Mouse (Mus musculus) neural tube, embryonic 14.5 days (tissue): ENCODE results near the gene Slc3a2. TPM values are rescaled to one million over a fixed set of nuclear protein-coding genes. Genes with fewer than 3 reads are reported as not detected.
A peak's percentile ranks its signal among the peaks of the same experiment; 100 is the strongest.
"Not testable (repeated sequence)": the region's sequence is repeated elsewhere in the genome, so short reads cannot be mapped to it uniquely, and the experiment has no call there.

Source experiments
- ATAC-seq: fragments of 200-750 bp; cut with Nextera tagmentation; 2 replicates; pipeline ENCODE4 v1.8.0; 2017; ENCODE audit warnings: low read depth, mild to moderate bottlenecking, moderate TSS enrichment, moderate library complexity
- H3K27ac ChIP-seq: fragments of 300-500 bp; sonication (generic); 2 replicates; pipeline ENCODE4 v1.5.1; 2014; ENCODE audit warnings: low read depth, mild to moderate bottlenecking, control low read depth, low read length, moderate library complexity, mixed read lengths
- H3K27me3 ChIP-seq: fragments of 300-500 bp; sonication (generic); 2 replicates; pipeline ENCODE4 v1.6.1; 2014; ENCODE audit warnings: low read length; ENCODE audit not compliant: control insufficient read depth, insufficient read depth
- H3K36me3 ChIP-seq: fragments of 300-500 bp; sonication (generic); 2 replicates; pipeline ENCODE4 v1.6.1; 2014; ENCODE audit warnings: low read length, mixed read lengths; ENCODE audit not compliant: control insufficient read depth, insufficient read depth
- H3K4me1 ChIP-seq: fragments of 300-500 bp; sonication (generic); 2 replicates; pipeline ENCODE4 v1.6.1; 2014; ENCODE audit warnings: low read length; ENCODE audit not compliant: control insufficient read depth, insufficient read depth
- H3K4me2 ChIP-seq: fragments of 300-500 bp; sonication (generic); 2 replicates; pipeline ENCODE4 v1.6.1; 2014; ENCODE audit warnings: mild to moderate bottlenecking, low read depth, low read length, control low read depth
- H3K4me3 ChIP-seq: fragments of 300-500 bp; sonication (generic); 2 replicates; pipeline ENCODE4 v1.5.1; 2014; ENCODE audit warnings: low read depth, low read length, control low read depth, mixed read lengths
- H3K9ac ChIP-seq: fragments of 300-500 bp; sonication (generic); replicated peaks from 2 replicates; pipeline ENCODE4 v1.6.1; 2014; ENCODE audit warnings: low read depth, mild to moderate bottlenecking, control low read depth, low read length, mixed read lengths
- H3K9me3 ChIP-seq: fragments of 300-500 bp; sonication (generic); 2 replicates; pipeline ENCODE4 v1.6.1; 2016; ENCODE audit warnings: low read length; ENCODE audit not compliant: control insufficient read depth
- WGBS: fragments of 180-500 bp; shearing (Covaris S2); extraction: QIAGEN DNeasy Blood & Tissue Kit; methylation state at CpG from one replicate; pipeline ENCODE4 v1.1.7; 2014; 5-methylcytosine and 5-hydroxymethylcytosine counted together
- polyA plus RNA-seq: library from polyadenylated mRNA; unstranded; fragments of >200 nt; fragmentation: Nextera tagmentation; extraction: Ambion mirVana; gene quantifications from 2 replicates; pipeline ENCODE4 v1.2.1, GENCODE M21; 2014

Slc3a2 gene
- polyA plus RNA-seq, 1 experiment from 2014 or later = 145 TPM

GRCm38 (mm10) chr19:8722559-8722906 is 636 bp downstream of the Slc3a2 start:
- no peaks in the 10 kb centered on the region for H3K9me3 ChIP-seq
- H3K9ac ChIP-seq = peak overlapping the region; percentile 90
- WGBS = 1% methylated on average over 5 of the region's 5 CpGs
- H3K27me3 ChIP-seq = no peaks in the 10 kb centered on the region
- ATAC-seq = peak; percentile 20
- peak overlapping the region; percentile 92 for H3K27ac ChIP-seq
- peak overlapping the region; percentile 86 for H3K4me3 ChIP-seq
- peaks cover 27% of the 10 kb centered on the region for H3K4me1 ChIP-seq
- H3K36me3 ChIP-seq = peaks cover 21% of the 10 kb centered on the region
- H3K4me2 ChIP-seq = peak overlapping the region; percentile 66

DNA sequence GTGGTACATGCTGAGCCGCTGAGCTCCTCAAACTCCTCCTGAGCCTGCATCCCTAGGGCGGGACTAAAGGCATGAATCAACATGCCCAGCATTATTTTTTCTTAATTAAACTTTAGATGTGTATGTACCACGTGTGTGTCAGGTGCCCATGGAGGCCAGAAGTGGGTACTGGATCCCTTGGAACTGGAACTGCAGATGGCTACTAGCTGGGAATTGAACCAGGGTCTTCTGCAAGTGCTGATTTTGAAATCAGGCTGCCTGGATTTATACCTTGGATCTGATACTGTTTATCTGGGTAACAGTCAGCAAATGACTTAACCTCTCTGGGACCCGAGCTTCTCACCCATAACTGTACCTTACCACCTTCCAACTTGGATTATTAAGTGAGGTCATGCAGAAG is 1.1 kb downstream of the Slc3a2 start:
- peak overlapping the region; percentile 66 for H3K4me2 ChIP-seq
- H3K27ac ChIP-seq = 0 out of 2 replicates have a peak overlapping the region, but pooled peaks have one; percentile 92
- H3K9me3 ChIP-seq = no peaks in the 10 kb centered on the region
- peak overlapping the region; percentile 86 for H3K4me3 ChIP-seq
- no peak for ATAC-seq
- peaks cover 27% of the 10 kb centered on the region for H3K4me1 ChIP-seq
- H3K9ac ChIP-seq = peak overlapping the region; percentile 90
- H3K36me3 ChIP-seq = peaks cover 21% of the 10 kb centered on the region
- 66% methylated on average over 4 of the region's 4 CpGs for WGBS
- no peaks in the 10 kb centered on the region for H3K27me3 ChIP-seq

DNA sequence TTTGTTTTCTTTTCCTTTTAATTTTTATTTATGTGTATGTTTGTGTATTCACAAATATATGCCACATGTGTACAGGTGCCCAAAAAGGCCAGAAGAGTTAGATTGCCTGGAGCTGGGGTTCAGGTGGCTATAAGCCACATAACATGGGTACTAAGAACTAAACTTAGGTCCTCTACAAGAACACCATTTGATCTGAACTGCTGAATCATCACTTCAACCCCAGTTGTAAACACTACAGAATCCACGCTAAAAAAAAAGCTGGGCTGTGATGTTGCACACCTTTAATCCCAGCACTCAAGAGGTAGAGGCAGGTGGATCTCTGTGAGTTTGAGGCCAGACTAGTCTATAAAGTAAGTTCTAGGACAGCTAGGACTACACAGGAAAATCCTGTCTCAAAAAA is 1.8 kb downstream of the Slc3a2 start:
- peaks cover 20% of the 10 kb centered on the region for H3K36me3 ChIP-seq
- 83% methylated on average over 1 of the region's 1 CpGs for WGBS
- H3K4me3 ChIP-seq = no peak overlapping the region; the same call in 1 of the 2 replicates
- H3K9me3 ChIP-seq = no peaks in the 10 kb centered on the region
- no peaks in the 10 kb centered on the region for H3K27me3 ChIP-seq
- H3K27ac ChIP-seq = no peak overlapping the region
- H3K9ac ChIP-seq = no peak overlapping the region; the same call in 1 of the 2 replicates
- H3K4me1 ChIP-seq = peaks cover 27% of the 10 kb centered on the region
- ATAC-seq = no peak
- peak overlapping the region; percentile 66 for H3K4me2 ChIP-seq

DNA sequence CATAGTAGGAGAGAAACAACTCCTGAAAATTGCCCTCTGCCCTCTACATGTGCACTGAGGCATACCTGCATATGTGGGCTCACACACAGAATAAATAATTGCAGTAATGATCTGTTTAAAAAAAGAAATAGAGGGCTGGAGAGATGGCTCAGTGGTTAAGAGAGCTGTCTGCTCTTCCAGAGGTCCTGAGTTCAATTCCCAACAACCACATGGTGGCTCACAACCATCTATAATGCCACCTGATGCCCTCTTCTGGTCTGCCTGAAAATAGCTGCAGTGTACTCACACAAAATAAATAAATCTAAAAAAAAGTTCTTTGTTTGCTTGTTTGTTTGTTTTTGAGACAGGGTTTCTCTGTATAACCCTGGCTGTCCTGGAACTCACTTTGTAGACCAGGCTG is 4.1 kb downstream of the Slc3a2 start:
- peaks cover 13% of the 10 kb centered on the region; the same call in 1 of the 2 replicates for H3K4me1 ChIP-seq
- H3K27me3 ChIP-seq, H3K9me3 ChIP-seq, H3K9ac ChIP-seq, H3K36me3 ChIP-seq, H3K4me3 ChIP-seq, H3K27ac ChIP-seq, H3K4me2 ChIP-seq, ATAC-seq: not testable (repeated sequence)

- Histone ChIP-seq H3K27ac (no peak overlapping the region), H3K27me3 (no peaks in the 10 kb centered on the region), H3K36me3 (no peaks in the 10 kb centered on the region), H3K4me1 (peaks cover 12% of the 10 kb centered on the region; the same call in 1 of the 2 replicates), H3K4me2 (no peak overlapping the region), H3K9me3 (no peaks in the 10 kb centered on the region), H3K4me3 (no peak overlapping the region), H3K9ac (no peak overlapping the region)
- 74% methylated on average over 3 of the region's 3 CpGs for WGBS
- no peak for ATAC-seq
Observed at GRCm38 (mm10) chr19:8718357-8718756, 4.8 kb downstream of the Slc3a2 start.

GRCm38 (mm10) chr19:8716767-8717475 is 6.2 kb downstream of the Slc3a2 start:
- ATAC-seq = no peak
- WGBS = 67% methylated on average over 8 of the region's 10 CpGs
- Histone ChIP-seq H3K9ac (no peak overlapping the region), H3K27me3 (no peaks in the 10 kb centered on the region), H3K9me3 (no peaks in the 10 kb centered on the region), H3K4me2 (no peak overlapping the region), H3K4me1 (peaks cover 14% of the 10 kb centered on the region; the same call in 1 of the 2 replicates), H3K4me3 (no peak overlapping the region), H3K27ac (no peak overlapping the region), H3K36me3 (no peaks in the 10 kb centered on the region)

DNA sequence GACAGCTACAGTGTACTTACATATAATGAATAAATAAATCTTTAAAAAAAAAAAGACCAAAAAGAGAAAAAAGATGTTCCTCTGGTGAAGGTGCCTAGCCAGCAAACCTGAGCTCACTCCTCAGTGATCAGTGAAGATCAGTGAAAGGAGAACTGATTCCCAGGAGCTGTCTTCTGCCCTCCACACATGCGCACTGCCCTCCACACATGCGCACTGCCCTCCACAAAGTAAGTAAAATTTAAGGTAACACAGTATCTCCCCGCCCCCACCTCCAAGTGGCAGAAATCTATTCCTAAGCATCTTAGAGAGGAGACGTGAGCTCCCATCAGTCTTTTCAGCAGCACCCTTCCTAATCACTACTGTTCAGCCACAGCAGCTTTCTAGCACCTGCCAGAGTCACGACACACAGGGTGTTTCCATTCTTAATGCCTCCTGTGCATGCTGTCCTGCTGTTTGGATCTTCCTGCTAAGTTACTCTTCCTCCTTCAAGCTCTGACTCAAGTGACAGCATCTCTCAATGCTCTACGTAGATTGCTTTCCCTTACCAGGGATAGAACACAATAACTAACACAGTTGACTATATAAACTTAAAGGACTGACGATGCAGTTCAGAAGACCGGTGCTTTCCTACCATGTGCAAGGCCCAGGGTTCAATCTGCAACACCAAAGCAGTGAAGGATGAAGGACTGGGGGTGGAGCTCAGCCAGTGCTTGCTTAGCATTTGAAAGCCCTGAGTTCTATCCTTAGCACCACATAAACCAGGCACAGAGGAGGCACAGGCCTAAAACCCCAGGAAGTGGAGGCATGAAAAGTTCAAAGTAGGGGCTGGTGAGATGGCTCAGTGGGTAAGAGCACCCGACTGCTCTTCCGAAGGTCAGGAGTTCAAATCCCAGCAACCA is 7.1 kb downstream of the Slc3a2 start:
- no peaks in the 10 kb centered on the region for H3K27me3 ChIP-seq
- no peak overlapping the region for H3K9ac ChIP-seq
- H3K36me3 ChIP-seq = peaks cover 4% of the 10 kb centered on the region; the same call in 1 of the 2 replicates
- no peak overlapping the region for H3K4me2 ChIP-seq
- 59% methylated on average over 10 of the region's 10 CpGs for WGBS
- H3K9me3 ChIP-seq = no peaks in the 10 kb centered on the region
- no peak overlapping the region for H3K27ac ChIP-seq
- no peak overlapping the region for H3K4me3 ChIP-seq
- H3K4me1 ChIP-seq = peaks cover 11% of the 10 kb centered on the region; the same call in 1 of the 2 replicates
- no peak for ATAC-seq

- Histone ChIP-seq H3K4me2 (no peak overlapping the region), H3K27ac (no peak overlapping the region), H3K9me3 (no peaks in the 10 kb centered on the region)
Observed at GRCm38 (mm10) chr19:8714653-8715481, 8.3 kb downstream of the Slc3a2 start.

More at GRCm38 (mm10) chr19:8714653-8715481, 8.3 kb downstream of the Slc3a2 start:
- Histone ChIP-seq H3K36me3 (peaks cover 10% of the 10 kb centered on the region), H3K9ac (no peak overlapping the region), H3K4me1 (peaks cover 15% of the 10 kb centered on the region), H3K4me3 (no peak overlapping the region), H3K27me3 (no peaks in the 10 kb centered on the region)
- WGBS = 77% methylated on average over 10 of the region's 10 CpGs
- ATAC-seq = no peak
